Mouse (Mus musculus) adrenal gland (tissue): ENCODE results near the gene Nemp1.

ENCODE experiments used
- intact Hi-C: fragments of 180-260 bp; cut with DNase I; formaldehyde crosslinking; loops from one replicate; pipeline ENCODE4 v1.15.1; 2025

The Nemp1 gene

DNA sequence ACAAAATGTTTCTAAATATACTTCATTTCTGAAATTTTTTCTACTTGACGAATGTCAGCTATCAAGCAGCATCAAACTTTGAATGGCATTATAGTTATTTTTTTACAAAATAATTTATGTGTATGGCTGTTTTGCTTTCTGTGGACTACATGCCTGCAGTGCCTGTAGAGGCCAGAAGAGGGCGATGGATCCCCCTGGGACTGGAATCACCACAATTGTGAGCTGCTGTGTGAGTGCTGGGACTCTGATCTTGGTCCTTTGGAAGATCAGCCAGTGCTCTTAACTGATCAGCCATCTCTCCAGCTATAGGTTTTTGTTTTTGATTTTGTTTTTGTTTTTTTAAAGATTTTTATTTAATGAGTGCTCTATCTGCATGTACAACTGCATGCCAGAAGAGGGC, 4.6 kb downstream of the Nemp1 start:
- intact Hi-C loops, result no loop called here

DNA sequence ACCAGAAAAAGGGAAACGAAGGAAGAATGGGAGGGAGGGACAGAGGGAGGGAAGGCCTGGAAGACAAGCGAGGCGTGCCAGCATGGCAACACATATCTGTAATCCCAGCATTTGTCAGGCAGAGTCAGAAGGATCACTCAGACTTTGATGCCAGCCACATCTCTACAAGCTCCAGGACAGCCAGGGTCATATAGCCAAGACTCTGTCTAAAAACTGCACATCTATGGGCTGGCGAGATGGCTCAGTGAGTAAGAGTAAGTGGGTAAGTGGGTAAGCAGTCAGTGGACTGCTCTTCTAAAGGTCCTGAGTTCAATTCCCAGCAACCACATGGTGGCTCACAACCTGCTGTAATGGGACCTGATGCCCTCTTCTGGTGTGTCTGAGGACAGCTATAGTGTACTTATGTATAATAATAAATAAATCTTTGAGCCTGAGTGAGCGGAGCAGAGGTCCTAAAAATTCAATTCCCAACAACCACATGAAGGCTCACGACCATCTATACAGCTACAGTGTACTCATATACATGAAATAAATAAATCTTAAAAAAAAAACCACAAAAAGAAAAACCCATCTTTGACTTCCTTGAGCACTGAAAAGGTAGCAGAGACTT, 7.5 kb downstream of the Nemp1 start:
- intact Hi-C loops, result no loop called here

DNA sequence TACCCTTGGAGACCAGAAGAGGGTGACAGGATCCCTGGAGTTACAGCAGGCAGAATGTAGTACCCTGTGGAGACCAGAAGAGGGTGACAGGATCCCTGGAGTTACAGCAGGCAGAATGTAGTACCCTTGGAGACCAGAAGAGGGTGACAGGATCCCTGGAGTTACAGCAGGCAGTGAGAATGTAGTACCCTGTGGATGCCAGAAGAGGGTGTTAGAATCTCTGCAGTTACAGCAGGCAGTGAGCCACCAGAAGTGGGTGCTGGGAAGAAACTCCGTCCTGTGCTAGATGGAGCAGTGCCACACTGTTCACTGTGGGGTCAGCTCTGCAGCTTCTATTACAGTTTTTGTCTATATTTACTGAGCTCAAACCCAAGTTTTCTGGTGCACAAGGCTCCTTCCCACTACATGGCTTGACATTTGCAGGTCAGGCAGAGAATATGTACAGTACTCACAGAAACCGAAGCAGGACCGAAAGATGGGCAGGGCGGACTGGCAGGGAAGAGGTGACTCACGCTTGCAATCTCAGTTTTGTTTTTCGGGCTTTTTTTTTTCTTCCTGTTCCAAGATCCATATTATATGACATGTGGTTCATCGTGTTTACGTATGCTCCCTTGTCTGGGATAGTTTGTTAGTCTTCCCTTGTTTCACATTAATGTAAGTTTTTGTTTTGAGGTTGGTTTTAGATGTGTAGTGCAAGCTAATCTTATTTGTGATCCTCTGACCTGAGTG, 8.3 kb downstream of the Nemp1 start:
- intact Hi-C loops, result loop anchor here (5.0 kb wide), 2 partner anchors 33 to 62 kb away; partner anchors contain the start of genes Stat6 and Zbtb39

- intact Hi-C loops, result loop anchor here (5.0 kb wide), 2 partner anchors 34 to 61 kb away; partner anchors contain the start of genes Stat6 and Zbtb39
Measured at GRCm38 (mm10) chr10:127675859-127676398, 9.2 kb downstream of the Nemp1 start.

- intact Hi-C loops, result loop anchor here (5.0 kb wide), 2 partner anchors 35 to 60 kb away; partner anchors contain the start of genes Stat6 and Zbtb39
Measured at GRCm38 (mm10) chr10:127676691-127677548, 10.2 kb downstream of the Nemp1 start.

GRCm38 (mm10) chr10:127677591-127678336, 11.1 kb downstream of the Nemp1 start:
- intact Hi-C loops, result loop anchor here (5.0 kb wide), 2 partner anchors 35 to 60 kb away; partner anchors contain the start of genes Stat6 and Zbtb39

GRCm38 (mm10) chr10:127679208-127679607, 12.5 kb downstream of the Nemp1 start:
- intact Hi-C loops, result loop anchor here (5.0 kb wide), 2 partner anchors 37 to 58 kb away; partner anchors contain the start of genes Stat6 and Zbtb39

GRCm38 (mm10) chr10:127679881-127680280, 13.2 kb downstream of the Nemp1 start:
- intact Hi-C loops, result loop anchor here (5.0 kb wide), 2 partner anchors 38 to 57 kb away; partner anchors contain the start of genes Stat6 and Zbtb39

- intact Hi-C loops, result no loop called here
Measured at GRCm38 (mm10) chr10:127682886-127683285, 16.2 kb downstream of the Nemp1 start.

DNA sequence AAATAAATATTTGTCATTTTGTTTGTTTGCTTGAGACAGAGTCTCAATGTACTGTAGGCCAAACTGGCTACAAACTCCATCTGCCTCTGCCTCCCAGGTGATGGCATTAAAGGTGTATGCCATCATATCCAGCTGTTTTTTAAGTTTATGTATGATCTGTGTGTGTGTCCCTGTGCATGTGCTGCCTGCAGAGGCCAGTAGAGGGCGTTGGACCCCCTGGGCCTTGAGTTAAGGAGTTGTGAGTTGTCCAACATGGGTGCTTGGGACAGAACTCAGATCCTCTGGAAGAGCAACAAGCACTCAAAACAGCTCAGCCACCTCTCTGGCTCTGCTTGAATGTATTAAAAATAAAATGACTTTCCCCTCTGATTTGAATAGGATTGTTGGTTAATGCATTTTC, 24.4 kb downstream of the Nemp1 start:
- intact Hi-C loops, result loop anchor here (5.0 kb wide), 2 partner anchors 246 to 321 kb away; no protein-coding TSS in a partner anchor

GRCm38 (mm10) chr10:127694636-127695035, 27.9 kb downstream of the Nemp1 start:
- intact Hi-C loops, result loop anchor here (5.0 kb wide), 2 partner anchors 243 to 318 kb away; no protein-coding TSS in a partner anchor

DNA sequence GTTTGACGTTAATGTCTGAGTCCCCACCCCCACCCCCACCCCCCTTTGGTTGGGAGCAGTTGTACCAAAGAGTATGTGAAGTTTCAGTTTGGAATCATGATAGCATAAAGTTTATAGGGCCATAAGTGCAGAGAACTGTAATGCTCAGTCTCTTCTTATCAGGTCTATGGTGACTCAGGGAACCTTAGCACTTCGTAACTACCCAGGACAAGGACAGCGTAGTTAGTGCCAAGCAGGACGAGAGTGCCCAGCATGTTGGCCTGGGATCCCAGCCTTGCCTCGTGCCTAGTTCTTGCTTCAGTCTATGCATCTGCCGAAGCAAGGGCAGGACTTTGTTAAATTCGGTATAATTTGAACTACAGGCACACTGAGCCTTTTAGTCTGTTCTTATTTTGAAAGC, 29.1 kb downstream of the Nemp1 start:
- intact Hi-C loops, result no loop called here

DNA sequence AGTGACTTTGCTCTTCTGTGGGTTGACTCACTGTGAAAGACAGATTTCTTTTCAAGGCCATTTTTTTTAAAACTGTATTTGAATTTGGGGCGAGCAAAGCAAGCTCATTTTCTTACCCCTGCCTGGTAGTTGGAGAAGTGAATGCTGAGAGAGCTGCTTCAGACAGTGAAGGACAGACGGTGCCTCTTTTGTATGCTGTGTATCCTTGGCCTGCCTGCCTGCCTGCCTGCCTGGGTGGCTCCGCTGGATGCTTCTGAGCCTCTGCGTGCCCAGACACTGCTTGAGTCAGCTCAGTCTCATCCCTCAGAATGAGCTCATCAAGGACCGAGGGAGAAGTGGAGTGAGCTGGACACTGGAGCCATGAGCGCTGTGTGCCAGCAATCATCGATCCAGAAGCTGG, 32.3 kb downstream of the Nemp1 start:
- intact Hi-C loops, result no loop called here

- intact Hi-C loops, result no loop called here
Measured at GRCm38 (mm10) chr10:127703299-127703698, 36.6 kb downstream of the Nemp1 start.

- intact Hi-C loops, result no loop called here
Measured at GRCm38 (mm10) chr10:127704293-127704692, 37.6 kb downstream of the Nemp1 start.

- intact Hi-C loops, result no loop called here
Measured at GRCm38 (mm10) chr10:127704766-127705220, 38.1 kb downstream of the Nemp1 start, which contains the start of gene Myo1a. Gene Myo1a, plus strand, starts transcription at chr10:127705170.

DNA sequence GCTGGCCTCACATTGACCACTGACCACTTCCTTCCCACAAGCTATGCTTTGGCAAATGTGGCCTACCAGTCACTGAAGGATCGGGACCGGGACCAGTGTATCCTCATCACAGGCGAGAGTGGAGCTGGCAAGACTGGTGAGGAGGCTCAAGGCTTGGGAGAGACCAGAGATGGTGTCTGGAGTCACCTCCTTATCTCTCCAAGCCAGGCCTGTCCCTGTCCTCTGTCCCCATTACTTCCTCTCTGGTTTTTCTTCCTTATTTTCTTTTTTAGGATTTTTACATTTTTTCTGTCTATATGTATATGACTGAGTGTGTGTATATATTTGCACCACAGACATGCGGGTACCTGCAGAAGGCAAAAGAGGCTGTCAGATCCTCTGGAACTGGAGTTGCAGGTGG, 39.1 kb downstream of the Nemp1 start:
- intact Hi-C loops, result no loop called here

GRCm38 (mm10) chr10:127707721-127708120, 41.0 kb downstream of the Nemp1 start:
- intact Hi-C loops, result no loop called here

- intact Hi-C loops, result no loop called here
Measured at GRCm38 (mm10) chr10:127708850-127709370, 42.2 kb downstream of the Nemp1 start.

DNA sequence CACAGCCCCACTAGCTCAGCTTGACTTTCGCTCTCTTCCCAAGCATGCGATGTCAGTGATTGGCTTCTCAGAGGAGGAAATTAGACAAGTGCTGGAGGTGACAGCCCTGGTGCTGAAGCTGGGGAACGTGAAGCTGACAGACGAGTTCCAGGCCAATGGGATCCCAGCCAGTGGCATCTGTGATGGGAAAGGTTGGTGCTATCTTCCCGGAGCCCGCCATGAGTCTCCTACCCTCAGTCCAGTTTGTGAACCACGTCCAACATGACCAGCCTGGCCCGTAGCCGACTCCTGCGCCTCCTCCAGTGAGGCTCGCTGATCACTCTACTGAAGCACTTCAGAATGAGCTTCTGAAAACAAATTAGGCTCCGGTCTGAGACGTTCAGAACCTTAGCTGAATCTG, 43.6 kb downstream of the Nemp1 start:
- intact Hi-C loops, result no loop called here
